Mouse (Mus musculus) hindbrain, embryonic 15.5 days (tissue): Measurements from ENCODE around the gene Acp1. TPM values are rescaled to one million over a fixed set of nuclear protein-coding genes. Genes with fewer than 3 reads are reported as not detected.
A peak's percentile ranks its signal among the peaks of the same experiment; 100 is the strongest.

Experiments
- ATAC-seq: fragments of 200-750 bp; cut with Nextera tagmentation; 2 replicates; pipeline ENCODE4 v1.8.0; 2017; ENCODE audit warnings: low read depth, moderate number of reproducible peaks, moderate TSS enrichment; ENCODE audit not compliant: low FRiP score
- H3K27ac ChIP-seq: fragments of 300-500 bp; sonication (generic); replicated peaks from 2 replicates; pipeline ENCODE4 v1.5.1; 2015; ENCODE audit warnings: mild to moderate bottlenecking, inconsistent platforms
- H3K27me3 ChIP-seq: fragments of 300-500 bp; sonication (generic); 2 replicates; pipeline ENCODE4 v1.6.1; 2015; ENCODE audit warnings: control low read depth, inconsistent platforms
- H3K36me3 ChIP-seq: fragments of 300-500 bp; sonication (generic); 2 replicates; pipeline ENCODE4 v1.6.1; 2015; ENCODE audit warnings: control low read depth, inconsistent platforms
- H3K4me1 ChIP-seq: fragments of 300-500 bp; sonication (generic); replicated peaks from 2 replicates; pipeline ENCODE4 v1.6.1; 2015; ENCODE audit warnings: control low read depth, inconsistent platforms
- H3K4me2 ChIP-seq: fragments of 300-500 bp; sonication (generic); 2 replicates; pipeline ENCODE4 v1.6.1; 2015; ENCODE audit warnings: moderate library complexity, mild to moderate bottlenecking, inconsistent platforms
- H3K4me3 ChIP-seq: fragments of 300-500 bp; sonication (generic); 2 replicates; pipeline ENCODE4 v1.5.1; 2015; ENCODE audit warnings: mild to moderate bottlenecking, inconsistent platforms
- H3K9ac ChIP-seq: fragments of 300-500 bp; sonication (generic); 2 replicates; pipeline ENCODE4 v1.6.1; 2015; ENCODE audit warnings: inconsistent platforms
- H3K9me3 ChIP-seq: fragments of 300-500 bp; sonication (generic); 2 replicates; pipeline ENCODE4 v1.6.1; 2016; ENCODE audit warnings: control low read depth, inconsistent platforms
- WGBS: fragments of 180-500 bp; shearing (Covaris S2); methylation state at CpG from one replicate; pipeline ENCODE4 v1.1.7; 2015; 5-methylcytosine and 5-hydroxymethylcytosine counted together
- polyA plus RNA-seq: library from polyadenylated mRNA; unstranded; fragments of >200 nt; fragmentation: Nextera tagmentation; extraction: Ambion mirVana; gene quantifications from 2 replicates; pipeline ENCODE4 v1.2.1, GENCODE M21; 2015

Acp1 gene
- polyA plus RNA-seq: 98.6 and 111 TPM in 2 replicates

- Histone ChIP-seq H3K4me2 (peak within 1 kb of the TSS; percentile 70), H3K9me3 (no peaks in the 10 kb centered on the region), H3K4me3 (peak within 1 kb of the TSS; percentile 77), H3K36me3 (no peaks in the 10 kb centered on the region), H3K27me3 (no peaks in the 10 kb centered on the region), H3K9ac (peak within 1 kb of the TSS; percentile 85), H3K4me1 (peaks cover 25% of the 10 kb centered on the region), H3K27ac (peak within 1 kb of the TSS; percentile 72)
- peak; percentile 98 for ATAC-seq
- under 1% methylated on average over 52 of the region's 52 CpGs for WGBS
Measured at GRCm38 (mm10) chr12:30911261-30912047, at the start of gene Acp1, which contains the start of gene Sh3yl1. Gene Acp1, minus strand, starts transcription at chr12:30911589. Gene Sh3yl1, plus strand, starts transcription at chr12:30911668.

GRCm38 (mm10) chr12:30944197-30944596, 32.8 kb upstream of the Acp1 start:
- Histone ChIP-seq H3K27me3 (no peaks in the 10 kb centered on the region), H3K9me3 (no peaks in the 10 kb centered on the region), H3K4me3 (no peak overlapping the region), H3K27ac (no peak overlapping the region), H3K9ac (no peak overlapping the region), H3K36me3 (peaks cover 58% of the 10 kb centered on the region), H3K4me1 (no peaks in the 10 kb centered on the region), H3K4me2 (no peak overlapping the region)
- ATAC-seq: no peak
- WGBS: 41% methylated on average over 3 of the region's 3 CpGs

- no peaks in the 10 kb centered on the region for H3K9me3 ChIP-seq
- H3K4me1 ChIP-seq: no peaks in the 10 kb centered on the region
- no peak overlapping the region for H3K4me3 ChIP-seq
- ATAC-seq: no peak
- H3K36me3 ChIP-seq: peaks cover 55% of the 10 kb centered on the region
- H3K9ac ChIP-seq: no peak overlapping the region
- H3K4me2 ChIP-seq: no peak overlapping the region
- H3K27me3 ChIP-seq: no peaks in the 10 kb centered on the region
- WGBS: 89% methylated on average over 14 of the region's 14 CpGs
- H3K27ac ChIP-seq: no peak overlapping the region
Measured at GRCm38 (mm10) chr12:30943057-30943986, 31.9 kb upstream of the Acp1 start.

- 82% methylated on average over 2 of the region's 2 CpGs for WGBS
Measured at GRCm38 (mm10) chr12:30936899-30937298, 25.5 kb upstream of the Acp1 start.

GRCm38 (mm10) chr12:30933299-30933698, 21.9 kb upstream of the Acp1 start:
- Histone ChIP-seq H3K9ac (no peak overlapping the region), H3K4me1 (no peaks in the 10 kb centered on the region), H3K27ac (no peak overlapping the region), H3K27me3 (no peaks in the 10 kb centered on the region), H3K4me2 (no peak overlapping the region), H3K4me3 (no peak overlapping the region), H3K36me3 (peaks cover 5% of the 10 kb centered on the region; the same call in 1 of the 2 replicates), H3K9me3 (no peaks in the 10 kb centered on the region)
- ATAC-seq: no peak
- 82% methylated on average over 2 of the region's 2 CpGs for WGBS

More at GRCm38 (mm10) chr12:30936899-30937298, 25.5 kb upstream of the Acp1 start:
- Histone ChIP-seq H3K27ac (no peak overlapping the region), H3K27me3 (no peaks in the 10 kb centered on the region), H3K4me3 (no peak overlapping the region), H3K9ac (no peak overlapping the region), H3K36me3 (peaks cover 21% of the 10 kb centered on the region), H3K4me1 (no peaks in the 10 kb centered on the region), H3K9me3 (no peaks in the 10 kb centered on the region), H3K4me2 (no peak overlapping the region)
- ATAC-seq: no peak

- Histone ChIP-seq H3K9ac (no peak overlapping the region), H3K27ac (no peak overlapping the region), H3K4me3 (no peak overlapping the region), H3K36me3 (peaks cover 11% of the 10 kb centered on the region), H3K4me2 (no peak overlapping the region), H3K4me1 (no peaks in the 10 kb centered on the region), H3K27me3 (no peaks in the 10 kb centered on the region), H3K9me3 (no peaks in the 10 kb centered on the region)
- ATAC-seq: no peak
- WGBS: 94% methylated on average over 6 of the region's 6 CpGs
Measured at GRCm38 (mm10) chr12:30928182-30928581, 16.8 kb upstream of the Acp1 start.

GRCm38 (mm10) chr12:30922401-30922800, 11.0 kb upstream of the Acp1 start:
- H3K4me1 ChIP-seq: no peaks in the 10 kb centered on the region
- H3K9ac ChIP-seq: no peak overlapping the region
- H3K36me3 ChIP-seq: peaks cover 7% of the 10 kb centered on the region
- H3K4me2 ChIP-seq: no peak overlapping the region
- H3K4me3 ChIP-seq: no peak overlapping the region
- H3K9me3 ChIP-seq: no peaks in the 10 kb centered on the region
- no peak for ATAC-seq
- H3K27me3 ChIP-seq: no peaks in the 10 kb centered on the region
- H3K27ac ChIP-seq: no peak overlapping the region
- WGBS: 75% methylated on average over 3 of the region's 3 CpGs

- Histone ChIP-seq H3K4me1 (peaks cover 25% of the 10 kb centered on the region), H3K9me3 (no peaks in the 10 kb centered on the region), H3K27ac (no peak overlapping the region), H3K27me3 (no peaks in the 10 kb centered on the region), H3K9ac (peak overlapping the region; percentile 85), H3K4me3 (peak overlapping the region; percentile 77), H3K36me3 (no peaks in the 10 kb centered on the region), H3K4me2 (peak overlapping the region; percentile 70)
- no peak for ATAC-seq
- WGBS: 58% methylated on average over 3 of the region's 3 CpGs
Measured at GRCm38 (mm10) chr12:30912840-30913239, 1.5 kb upstream of the Acp1 start.

- no peaks in the 10 kb centered on the region for H3K27me3 ChIP-seq
- peak overlapping the region; percentile 77 for H3K4me3 ChIP-seq
- H3K36me3 ChIP-seq: no peaks in the 10 kb centered on the region
- WGBS: under 1% methylated on average over 19 of the region's 19 CpGs
- H3K4me1 ChIP-seq: peaks cover 25% of the 10 kb centered on the region
- H3K9ac ChIP-seq: peak overlapping the region; percentile 85
- H3K4me2 ChIP-seq: peak overlapping the region; percentile 70
- ATAC-seq: no peak; the same call in 1 of the 2 replicates
- no peaks in the 10 kb centered on the region for H3K9me3 ChIP-seq
- peak overlapping the region; percentile 70 for H3K27ac ChIP-seq
Measured at GRCm38 (mm10) chr12:30912048-30912381, 626 bp upstream of the Acp1 start.

GRCm38 (mm10) chr12:30910860-30911259, 529 bp downstream of the Acp1 start:
- Histone ChIP-seq H3K4me2 (peak overlapping the region; percentile 66), H3K27ac (peak overlapping the region; percentile 72), H3K9me3 (no peaks in the 10 kb centered on the region), H3K9ac (peak overlapping the region; percentile 85), H3K27me3 (no peaks in the 10 kb centered on the region), H3K4me1 (peaks cover 25% of the 10 kb centered on the region), H3K4me3 (peak overlapping the region; percentile 77), H3K36me3 (no peaks in the 10 kb centered on the region)
- WGBS: 19% methylated on average over 8 of the region's 8 CpGs
- no peak for ATAC-seq

GRCm38 (mm10) chr12:30909881-30910280, 1.5 kb downstream of the Acp1 start:
- 86% methylated on average over 2 of the region's 2 CpGs for WGBS
- Histone ChIP-seq H3K4me1 (peaks cover 25% of the 10 kb centered on the region), H3K9me3 (no peaks in the 10 kb centered on the region), H3K4me2 (peak overlapping the region; percentile 66; the same call in 1 of the 2 replicates), H3K9ac (no peak overlapping the region), H3K27me3 (no peaks in the 10 kb centered on the region), H3K36me3 (no peaks in the 10 kb centered on the region), H3K4me3 (no peak overlapping the region), H3K27ac (no peak overlapping the region)
- no peak for ATAC-seq

GRCm38 (mm10) chr12:30908658-30909057, 2.7 kb downstream of the Acp1 start:
- Histone ChIP-seq H3K9me3 (no peaks in the 10 kb centered on the region), H3K27ac (no peak overlapping the region), H3K4me2 (no peak overlapping the region), H3K27me3 (no peaks in the 10 kb centered on the region), H3K9ac (no peak overlapping the region), H3K36me3 (peaks cover 1% of the 10 kb centered on the region; the same call in 1 of the 2 replicates), H3K4me1 (peaks cover 23% of the 10 kb centered on the region), H3K4me3 (no peak overlapping the region)
- 94% methylated on average over 1 of the region's 1 CpGs for WGBS
- no peak for ATAC-seq
